Mouse (Mus musculus) heart, embryonic 13.5 days (tissue): ENCODE measurements around the gene Rangrf. TPM values are rescaled to one million over a fixed set of nuclear protein-coding genes. Genes with fewer than 3 reads are reported as not detected.
"Not testable (repeated sequence)": the region's sequence is repeated elsewhere in the genome, so short reads cannot be mapped to it uniquely, and the experiment has no call there.

Experiments
- ATAC-seq: fragments of 200-750 bp; cut with Nextera tagmentation; 2 replicates; pipeline ENCODE4 v1.8.0; 2017; ENCODE audit warnings: moderate TSS enrichment; ENCODE audit not compliant: insufficient number of reproducible peaks, low FRiP score, low TSS enrichment; ENCODE audit errors: extremely low read depth
- H3K27ac ChIP-seq: fragments of 300-500 bp; sonication (generic); replicated peaks from 2 replicates; pipeline ENCODE4 v1.5.1; 2015; ENCODE audit warnings: moderate library complexity, mild to moderate bottlenecking, inconsistent platforms
- H3K27me3 ChIP-seq: fragments of 300-500 bp; sonication (generic); replicated peaks from 2 replicates; pipeline ENCODE4 v1.6.1; 2015; ENCODE audit warnings: mild to moderate bottlenecking, inconsistent platforms
- H3K36me3 ChIP-seq: fragments of 300-500 bp; sonication (generic); 2 replicates; pipeline ENCODE4 v1.6.1; 2015; ENCODE audit warnings: mild to moderate bottlenecking, inconsistent platforms
- H3K4me1 ChIP-seq: fragments of 300-500 bp; sonication (generic); 2 replicates; pipeline ENCODE4 v1.6.1; 2015; ENCODE audit warnings: inconsistent platforms
- H3K4me2 ChIP-seq: fragments of 300-500 bp; sonication (generic); 2 replicates; pipeline ENCODE4 v1.6.1; 2015; ENCODE audit warnings: inconsistent platforms, mild to moderate bottlenecking, moderate library complexity
- H3K4me3 ChIP-seq: fragments of 300-500 bp; sonication (generic); 2 replicates; pipeline ENCODE4 v1.5.1; 2015; ENCODE audit warnings: moderate library complexity, mild to moderate bottlenecking, inconsistent platforms
- H3K9ac ChIP-seq: fragments of 300-500 bp; sonication (generic); 2 replicates; pipeline ENCODE4 v1.6.1; 2015; ENCODE audit warnings: inconsistent platforms, mild to moderate bottlenecking, moderate library complexity
- H3K9me3 ChIP-seq: fragments of 300-500 bp; sonication (generic); 2 replicates; pipeline ENCODE4 v1.6.1; 2016; ENCODE audit warnings: inconsistent platforms
- WGBS: fragments of 180-500 bp; shearing (Covaris S2); methylation state at CpG from one replicate; pipeline ENCODE4 v1.1.7; 2015; ENCODE audit warnings: mixed read lengths; 5-methylcytosine and 5-hydroxymethylcytosine counted together
- polyA plus RNA-seq: library from polyadenylated mRNA; unstranded; fragments of >200 nt; fragmentation: Nextera tagmentation; extraction: Ambion mirVana; gene quantifications from 2 replicates; pipeline ENCODE4 v1.2.1, GENCODE M21; 2015

The Rangrf gene
- polyA plus RNA-seq, result 67.9 and 75.5 TPM in 2 replicates

- H3K9me3 ChIP-seq, result no peaks in the 10 kb centered on the region
- WGBS, result 74% methylated on average over 7 of the region's 7 CpGs
- no peak within 1 kb of the TSS for H3K27ac ChIP-seq
Measured at GRCm38 (mm10) chr11:68975085-68975484, at the start of gene Rangrf. Gene Rangrf, minus strand, starts transcription at chr11:68975185.

GRCm38 (mm10) chr11:69020691-69021090 is 45.7 kb upstream of the Rangrf start:
- H3K9ac ChIP-seq, result no peak overlapping the region
- no peak overlapping the region for H3K27ac ChIP-seq
- no peaks in the 10 kb centered on the region for H3K9me3 ChIP-seq
- ATAC-seq, result no peak
- H3K4me1 ChIP-seq, result peaks cover 14% of the 10 kb centered on the region
- H3K4me3 ChIP-seq, result no peak overlapping the region
- peaks cover 55% of the 10 kb centered on the region for H3K36me3 ChIP-seq
- no peaks in the 10 kb centered on the region for H3K27me3 ChIP-seq
- no peak overlapping the region for H3K4me2 ChIP-seq

More at GRCm38 (mm10) chr11:68975085-68975484, at the start of gene Rangrf:
- no peaks in the 10 kb centered on the region for H3K36me3 ChIP-seq
- ATAC-seq, result no peak
- peaks cover 31% of the 10 kb centered on the region for H3K4me1 ChIP-seq
- H3K4me2 ChIP-seq, result peak within 1 kb of the TSS; percentile 69
- H3K27me3 ChIP-seq, result peaks cover 6% of the 10 kb centered on the region; the same call in 1 of the 2 replicates
- H3K9ac ChIP-seq, result peak within 1 kb of the TSS; percentile 74
- peak within 1 kb of the TSS; percentile 59 for H3K4me3 ChIP-seq

GRCm38 (mm10) chr11:69016755-69017154 is 41.8 kb upstream of the Rangrf start:
- Histone ChIP-seq H3K9me3 (no peaks in the 10 kb centered on the region), H3K27me3 (no peaks in the 10 kb centered on the region), H3K4me3 (peak overlapping the region; percentile 80), H3K4me2 (peak overlapping the region; percentile 86), H3K9ac (peak overlapping the region; percentile 95), H3K27ac (peak overlapping the region; percentile 94; the same call in 1 of the 2 replicates), H3K4me1 (peaks cover 19% of the 10 kb centered on the region), H3K36me3 (peaks cover 15% of the 10 kb centered on the region)
- 56% methylated on average over 3 of the region's 3 CpGs for whole genome bisulfite sequencing
- no peak for ATAC-seq

GRCm38 (mm10) chr11:69015644-69016441 is 40.9 kb upstream of the Rangrf start, which contains the start of gene Ctc1:
Gene Ctc1, plus strand, starts transcription at chr11:69015911.
- Histone ChIP-seq H3K4me2 (peak within 1 kb of the TSS; percentile 86), H3K9ac (peak within 1 kb of the TSS; percentile 95), H3K4me1 (peaks cover 28% of the 10 kb centered on the region), H3K36me3 (peaks cover 6% of the 10 kb centered on the region), H3K27ac (peak within 1 kb of the TSS; percentile 94), H3K27me3 (no peaks in the 10 kb centered on the region), H3K4me3 (peak within 1 kb of the TSS; percentile 80), H3K9me3 (no peaks in the 10 kb centered on the region)
- peak; percentile 90 for ATAC-seq
- 1% methylated on average over 38 of the region's 38 CpGs for WGBS

- H3K27ac ChIP-seq, result peak overlapping the region; percentile 98
- peak overlapping the region; percentile 86 for H3K9ac ChIP-seq
- peaks cover 34% of the 10 kb centered on the region for H3K4me1 ChIP-seq
- H3K4me2 ChIP-seq, result peak overlapping the region; percentile 91
- WGBS, result under 1% methylated on average over 18 of the region's 18 CpGs
- no peaks in the 10 kb centered on the region for H3K36me3 ChIP-seq
- ATAC-seq, result peak; percentile 50; the same call in 1 of the 2 replicates
- H3K9me3 ChIP-seq, result no peaks in the 10 kb centered on the region
- no peaks in the 10 kb centered on the region for H3K27me3 ChIP-seq
- H3K4me3 ChIP-seq, result peak overlapping the region; percentile 59
Measured at GRCm38 (mm10) chr11:69012071-69012601, 37.2 kb upstream of the Rangrf start.

GRCm38 (mm10) chr11:69011445-69011844 is 36.5 kb upstream of the Rangrf start:
- not testable (repeated sequence) for H3K9me3 ChIP-seq, ATAC-seq, H3K36me3 ChIP-seq, H3K27me3 ChIP-seq
- Histone ChIP-seq H3K4me2 (peak overlapping the region; percentile 91), H3K9ac (peak overlapping the region; percentile 86), H3K4me3 (peak overlapping the region; percentile 59), H3K27ac (peak overlapping the region; percentile 98), H3K4me1 (peaks cover 30% of the 10 kb centered on the region)
- WGBS, result 66% methylated on average over 2 of the region's 2 CpGs

- no peaks in the 10 kb centered on the region for H3K9me3 ChIP-seq
- H3K4me1 ChIP-seq, result peaks cover 29% of the 10 kb centered on the region
- ATAC-seq, result no peak
- H3K27me3 ChIP-seq, result no peaks in the 10 kb centered on the region
- H3K27ac ChIP-seq, result peak overlapping the region; percentile 98
- no peaks in the 10 kb centered on the region for H3K36me3 ChIP-seq
- H3K4me3 ChIP-seq, result peak overlapping the region; percentile 59
- H3K9ac ChIP-seq, result 0 out of 2 replicates have a peak overlapping the region, but pooled peaks have one; percentile 37
- peak overlapping the region; percentile 91 for H3K4me2 ChIP-seq
- WGBS, result 78% methylated on average over 15 of the region's 15 CpGs
Measured at GRCm38 (mm10) chr11:69010400-69011323, 35.7 kb upstream of the Rangrf start.

- Histone ChIP-seq H3K27me3 (no peaks in the 10 kb centered on the region), H3K4me2 (no peak overlapping the region), H3K9ac (no peak overlapping the region), H3K4me3 (no peak overlapping the region), H3K36me3 (no peaks in the 10 kb centered on the region), H3K4me1 (peaks cover 24% of the 10 kb centered on the region), H3K27ac (no peak overlapping the region), H3K9me3 (no peaks in the 10 kb centered on the region)
- ATAC-seq, result no peak
- WGBS, result 85% methylated on average over 1 of the region's 1 CpGs
Measured at GRCm38 (mm10) chr11:69009508-69009907, 34.5 kb upstream of the Rangrf start.

GRCm38 (mm10) chr11:69008182-69009121 is 33.5 kb upstream of the Rangrf start, which contains the start of gene Pfas:
Gene Pfas, minus strand, starts transcription at chr11:69008460.
- peak; percentile 64 for ATAC-seq
- Histone ChIP-seq H3K9ac (peak within 1 kb of the TSS; percentile 84), H3K9me3 (no peaks in the 10 kb centered on the region), H3K27me3 (no peaks in the 10 kb centered on the region), H3K27ac (peak within 1 kb of the TSS; percentile 59), H3K4me2 (peak within 1 kb of the TSS; percentile 83), H3K36me3 (0 out of 2 replicates have a peak, but pooled peaks cover under 1% of the 10 kb centered on the region), H3K4me3 (peak within 1 kb of the TSS; percentile 72), H3K4me1 (peaks cover 24% of the 10 kb centered on the region)
- 8% methylated on average over 38 of the region's 38 CpGs for WGBS

GRCm38 (mm10) chr11:69006575-69006974 is 31.6 kb upstream of the Rangrf start:
- H3K4me3 ChIP-seq, H3K9ac ChIP-seq, ATAC-seq, H3K4me2 ChIP-seq, H3K9me3 ChIP-seq, H3K27me3 ChIP-seq, H3K27ac ChIP-seq: not testable (repeated sequence)
- Histone ChIP-seq H3K4me1 (peaks cover 22% of the 10 kb centered on the region), H3K36me3 (peaks cover 19% of the 10 kb centered on the region)
